Mouse (Mus musculus) MEL-GATA-1-ER (cell line): ENCODE data around the gene Dnah17.

Experiments
- DNase-seq: peaks from one replicate; pipeline ENCODE4 v3.0.0-alpha.2; 2012; ENCODE audit warnings: low read depth; ENCODE audit errors: extremely low read depth

Gene Dnah17

DNA sequence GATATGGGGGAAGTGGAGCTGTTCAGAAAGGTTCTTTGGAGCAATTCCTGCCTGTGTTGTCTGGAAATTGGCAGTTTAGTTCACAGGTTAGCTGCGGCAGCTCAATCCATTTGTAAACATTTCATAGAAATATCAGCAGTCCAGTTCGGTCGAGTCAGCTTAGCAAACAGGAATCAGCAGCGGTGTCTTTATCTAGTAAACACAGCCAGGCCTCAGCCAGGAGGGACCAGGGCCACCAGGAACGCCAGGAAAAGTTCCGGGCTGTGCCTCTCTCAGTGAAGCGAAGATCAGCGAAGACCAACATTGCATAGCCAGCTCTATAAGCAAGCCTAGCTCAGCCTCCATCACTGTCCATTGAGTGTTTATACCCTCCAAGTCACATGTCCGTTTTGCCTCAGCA, 99.3 kb downstream of the Dnah17 start:
- no peak for DNase-seq

DNA sequence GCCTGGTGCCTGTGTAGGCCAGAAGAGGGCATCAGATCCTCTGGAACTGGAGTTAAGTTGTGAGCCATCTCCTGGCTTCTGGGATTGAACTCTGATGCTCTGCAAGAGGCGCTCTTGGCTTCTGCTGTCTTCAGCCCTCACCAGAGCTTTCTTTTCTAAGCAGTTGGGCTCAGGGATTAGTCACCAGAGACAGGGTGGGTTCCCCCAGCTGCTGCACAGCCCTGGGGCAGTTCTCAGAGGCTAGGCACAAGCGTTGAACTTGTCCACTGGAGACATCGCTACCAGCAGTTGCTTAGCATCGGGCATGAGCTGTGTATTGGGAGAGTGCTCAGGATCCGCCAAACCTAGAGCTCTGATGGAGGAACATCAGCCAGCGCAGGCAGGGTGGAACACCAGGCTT, 101.3 kb downstream of the Dnah17 start:
- DNase-seq, result no peak

DNA sequence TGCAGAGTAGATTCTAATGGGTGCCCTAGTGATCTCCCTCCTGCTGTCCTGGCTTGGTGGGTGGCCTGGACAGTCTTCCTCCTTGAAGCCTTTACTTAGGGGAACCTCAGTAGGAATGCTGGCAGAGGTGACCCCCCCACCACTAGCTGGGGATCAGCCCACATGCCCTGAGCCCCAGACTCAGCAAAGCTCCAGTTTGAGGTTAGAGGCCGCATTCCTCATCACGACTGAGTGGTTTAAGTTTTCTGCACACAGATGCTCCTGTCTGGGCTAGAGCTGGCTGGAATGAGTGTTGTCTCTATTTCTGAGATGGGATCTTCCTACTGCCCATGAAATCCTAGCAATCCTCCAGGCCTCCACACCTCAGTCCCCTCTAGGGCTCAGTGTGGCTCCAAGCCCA, 106.3 kb downstream of the Dnah17 start:
- DNase-seq, result no peak

DNA sequence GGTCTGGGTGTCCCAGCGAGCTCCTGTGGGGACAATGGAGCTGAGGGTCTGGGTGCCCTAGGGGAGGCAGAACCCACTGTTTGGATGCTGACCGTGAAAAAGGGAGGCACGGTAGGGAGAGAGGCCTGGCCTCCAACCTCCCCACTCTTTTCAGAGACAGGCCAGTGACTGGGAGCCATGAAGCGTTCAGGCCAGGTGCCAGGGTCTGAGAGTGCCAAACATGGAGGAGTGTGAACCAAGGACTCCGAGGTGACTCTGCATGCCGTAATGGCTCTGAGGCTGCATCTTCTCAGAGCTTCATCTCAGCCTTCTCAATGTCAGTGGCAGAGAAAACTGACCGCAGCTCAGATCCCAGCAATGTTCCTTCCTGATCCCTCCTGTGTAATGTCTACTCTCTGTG, 107.0 kb downstream of the Dnah17 start:
- no peak for DNase-seq

DNA sequence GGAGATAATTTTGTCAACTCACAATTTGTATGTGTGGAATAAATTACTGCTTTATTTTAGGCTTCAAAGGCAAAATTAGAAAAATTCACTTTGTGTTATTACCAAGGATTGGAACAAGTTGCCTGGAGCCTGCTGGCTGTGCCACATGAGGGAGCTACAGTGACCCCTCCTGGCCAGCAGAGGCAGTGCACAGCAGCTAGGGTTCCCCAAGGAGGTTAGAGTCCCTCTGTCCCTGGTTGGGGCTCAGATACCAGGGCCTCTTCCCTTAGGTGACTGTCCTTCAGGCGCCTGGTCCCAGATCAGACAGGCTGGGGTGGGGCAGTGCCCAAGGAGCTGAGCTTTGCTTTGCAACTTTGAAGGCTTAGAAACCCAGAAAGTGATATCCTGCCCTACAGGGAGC, 108.6 kb downstream of the Dnah17 start:
- DNase-seq, result no peak

DNA sequence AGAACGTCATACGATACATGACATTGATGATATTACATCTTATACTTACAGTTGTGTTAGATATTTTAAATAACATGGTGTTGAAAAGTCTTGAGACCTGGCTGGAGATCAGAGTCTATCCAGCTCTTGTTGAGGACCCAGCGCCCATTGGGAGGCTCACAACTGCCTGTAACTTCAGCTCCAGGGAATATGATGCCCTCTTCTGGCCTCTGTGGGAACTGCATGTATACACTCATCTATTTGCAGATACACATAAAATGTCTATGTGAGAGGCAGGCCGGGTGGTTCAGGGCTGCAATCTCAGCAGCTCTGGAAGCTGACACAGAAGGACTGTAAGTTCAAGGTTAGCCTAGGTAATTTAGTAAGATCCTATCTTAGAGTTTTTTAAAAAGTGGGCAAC, 112.1 kb downstream of the Dnah17 start:
- no peak for DNase-seq

DNA sequence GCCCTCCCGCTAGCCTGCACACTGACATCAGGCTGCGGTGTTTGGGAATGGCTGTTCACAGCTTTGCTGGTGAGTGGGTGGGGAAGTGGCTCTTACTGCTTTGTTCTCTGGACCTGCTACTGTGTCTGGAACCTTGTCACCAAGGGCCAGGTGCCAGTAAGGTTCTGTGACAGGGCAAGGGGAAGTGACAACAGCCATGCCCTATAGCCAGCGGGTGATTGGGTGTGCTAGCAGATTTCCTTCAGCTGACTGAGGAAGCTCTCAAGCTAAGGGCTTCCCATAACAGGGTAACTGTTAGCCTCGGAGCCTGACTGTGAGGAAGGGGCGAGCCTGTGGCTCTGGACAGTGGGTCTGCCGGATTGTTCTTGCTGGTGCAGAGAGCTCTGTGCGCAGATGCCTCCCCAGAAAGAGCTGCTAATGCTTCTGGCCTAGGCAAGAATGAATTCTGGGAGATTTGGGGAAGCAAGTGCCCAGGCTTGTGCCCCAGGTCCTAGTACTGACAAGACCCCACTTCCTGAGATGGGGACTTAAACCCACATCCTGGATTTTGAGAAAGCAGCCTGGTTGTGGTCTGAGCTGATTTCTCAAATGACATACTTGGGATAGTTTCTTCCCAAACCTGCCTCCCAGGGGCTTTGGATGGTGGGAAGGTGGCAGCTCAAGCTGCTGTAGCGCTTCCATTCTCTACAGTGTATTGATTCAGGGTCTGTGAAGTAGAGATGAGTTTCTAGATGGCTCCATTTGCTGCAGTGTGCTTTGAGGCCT, 114.9 kb downstream of the Dnah17 start:
- DNase-seq, result no peak

DNA sequence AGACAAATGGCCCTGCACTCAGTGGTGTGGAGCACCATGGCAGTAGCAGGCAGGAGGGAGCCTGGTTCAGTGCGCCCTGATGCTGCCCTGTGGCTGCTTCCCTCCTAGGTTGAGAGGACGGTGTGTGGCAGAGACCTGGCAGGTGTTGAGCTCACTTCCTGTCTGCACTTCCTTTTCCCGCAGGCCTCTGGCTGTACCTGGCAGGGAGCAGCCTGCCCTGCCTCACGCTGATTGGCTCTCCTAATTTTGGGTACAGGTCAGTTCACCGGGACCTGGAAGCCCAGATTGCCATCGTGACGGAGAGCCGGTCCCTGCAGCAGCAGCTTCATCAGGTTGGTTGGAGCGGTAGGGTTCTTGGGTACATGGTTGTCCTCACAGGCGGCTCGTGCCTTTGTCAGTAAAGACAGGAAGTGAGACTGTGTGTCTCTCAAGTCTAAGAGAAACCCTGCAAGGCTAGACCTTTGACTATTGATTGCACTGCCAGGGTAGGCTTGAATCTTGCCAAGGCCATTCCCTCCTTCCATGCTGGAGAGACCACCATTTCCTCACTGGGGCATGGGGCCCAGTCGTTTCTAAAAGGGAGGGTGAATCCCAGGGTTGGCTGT, 115.9 kb downstream of the Dnah17 start:
- DNase-seq, result no peak

DNA sequence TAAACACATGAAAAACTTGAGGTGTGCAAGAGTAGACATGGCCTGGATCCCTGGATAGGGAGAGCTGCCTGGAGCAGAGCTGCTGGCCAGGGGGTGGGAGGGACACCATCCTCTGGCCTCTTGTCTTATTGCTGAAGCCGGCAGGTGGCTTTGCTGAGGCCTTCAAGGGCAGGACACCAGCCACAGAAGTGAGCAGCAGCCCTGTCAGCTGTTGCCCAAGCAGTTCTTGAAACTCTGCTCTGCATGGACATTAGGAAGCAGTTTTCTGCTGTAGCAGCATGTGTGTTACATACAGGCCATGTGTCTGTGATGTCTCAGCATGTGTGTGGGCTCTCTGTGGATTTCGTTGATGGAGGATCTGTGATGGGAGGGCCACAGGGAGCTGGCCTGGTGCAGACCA, 117.1 kb downstream of the Dnah17 start:
- DNase-seq, result no peak

DNA sequence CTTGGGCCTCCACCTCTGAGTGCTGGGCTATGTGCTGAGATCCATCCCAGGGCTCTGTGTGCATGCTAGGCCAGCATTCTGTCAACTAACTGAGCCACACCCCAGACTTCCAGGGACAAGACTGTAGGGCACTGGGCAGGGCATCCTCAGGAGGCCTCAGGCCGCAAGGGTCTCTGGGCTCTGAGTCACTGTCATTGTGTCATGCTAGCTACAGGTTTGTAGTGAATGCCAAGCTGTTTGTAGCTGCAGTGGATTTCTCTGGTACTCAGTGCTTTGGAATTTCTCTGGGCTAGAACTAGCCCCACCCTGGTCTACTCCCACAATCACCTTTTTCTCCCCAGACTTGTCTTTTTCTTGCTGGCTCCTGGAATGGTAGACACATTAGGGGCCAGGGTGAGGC, 117.8 kb downstream of the Dnah17 start:
- no peak for DNase-seq

DNA sequence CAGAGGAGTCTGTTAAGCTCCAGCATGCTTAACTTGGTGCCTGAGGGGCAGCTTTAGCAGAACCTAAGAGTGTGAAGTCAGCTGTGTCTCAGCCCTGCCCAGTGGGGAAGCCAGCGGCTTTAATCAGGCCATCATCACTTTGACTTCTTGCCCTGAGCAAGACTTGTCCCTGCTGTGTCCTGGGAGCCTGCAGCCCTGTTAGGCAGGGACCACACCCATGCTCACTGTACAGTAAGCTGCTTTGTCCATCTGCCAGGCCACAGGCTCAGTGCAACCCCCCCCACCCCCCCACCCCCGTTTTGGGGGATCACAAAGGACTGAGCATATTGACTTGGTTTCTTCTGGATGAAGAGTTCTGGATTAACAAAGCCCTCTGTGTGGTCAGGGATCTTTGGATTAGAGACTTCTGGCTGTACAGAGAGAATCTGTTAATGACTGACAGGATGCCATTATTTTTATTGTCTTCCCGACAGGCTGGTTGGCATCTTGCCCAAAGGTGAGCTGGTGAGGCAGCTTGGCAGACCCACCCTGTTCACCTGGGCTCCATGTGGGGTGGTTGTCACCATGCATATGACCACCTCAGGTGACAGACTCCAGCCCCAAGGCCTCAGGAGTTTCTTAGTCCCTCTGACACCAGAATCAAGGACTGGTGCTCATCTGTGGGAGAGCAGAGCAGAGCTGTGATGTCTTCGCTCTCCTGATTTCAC, 120.4 kb downstream of the Dnah17 start:
- DNase-seq, result no peak

DNA sequence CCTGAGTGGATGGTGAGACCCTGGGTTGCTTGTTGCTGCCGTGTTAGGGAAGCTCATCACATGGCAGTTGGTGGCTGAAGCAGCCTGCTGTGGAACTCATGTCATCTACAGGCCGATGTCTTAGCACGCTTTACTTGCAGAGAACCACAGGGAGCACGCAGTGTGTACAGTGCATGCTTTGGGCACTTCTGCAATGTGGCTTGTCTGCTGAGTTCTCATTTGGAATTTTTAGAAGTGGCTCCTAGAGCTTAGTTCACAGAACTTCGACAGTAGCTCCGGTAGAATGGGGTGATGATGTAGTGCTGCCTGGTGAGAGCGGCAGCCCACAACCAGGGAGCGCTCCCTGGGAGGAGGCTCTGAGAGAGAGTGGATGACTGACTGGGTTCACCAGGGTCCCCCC, 121.6 kb downstream of the Dnah17 start:
- no peak for DNase-seq

DNA sequence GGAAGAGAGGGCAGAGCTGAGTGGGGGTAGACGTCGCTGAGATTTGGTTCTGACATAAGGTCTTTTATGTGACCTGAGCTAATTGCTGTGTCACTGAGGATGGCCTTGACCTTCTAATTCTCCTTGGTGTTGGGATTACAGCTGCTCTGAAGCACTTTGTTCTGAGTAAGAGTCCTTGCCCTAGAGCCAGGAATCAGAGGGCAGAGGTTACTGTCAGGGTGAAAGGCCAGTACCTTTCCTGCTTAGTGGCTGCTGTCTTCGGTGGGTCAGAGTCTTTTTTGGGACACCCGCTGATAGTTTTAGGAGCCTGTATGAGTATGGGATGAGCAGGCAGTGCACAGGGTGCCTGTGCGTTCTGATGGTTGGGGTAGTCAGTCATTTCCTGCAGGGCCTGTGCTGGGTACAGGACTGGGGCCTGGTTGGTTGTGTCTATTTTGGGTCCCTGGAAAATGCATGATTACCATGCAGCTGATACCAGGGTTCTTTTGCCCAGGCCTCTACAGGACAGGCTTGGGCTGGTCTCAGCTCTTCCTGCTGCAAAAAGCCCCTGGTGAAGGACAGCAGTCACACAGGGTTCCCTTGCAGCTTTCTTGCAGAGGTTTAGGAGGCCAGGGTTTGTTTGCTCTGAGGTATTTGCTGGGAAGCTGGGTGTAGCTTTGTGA, 122.2 kb downstream of the Dnah17 start:
- no peak for DNase-seq

DNA sequence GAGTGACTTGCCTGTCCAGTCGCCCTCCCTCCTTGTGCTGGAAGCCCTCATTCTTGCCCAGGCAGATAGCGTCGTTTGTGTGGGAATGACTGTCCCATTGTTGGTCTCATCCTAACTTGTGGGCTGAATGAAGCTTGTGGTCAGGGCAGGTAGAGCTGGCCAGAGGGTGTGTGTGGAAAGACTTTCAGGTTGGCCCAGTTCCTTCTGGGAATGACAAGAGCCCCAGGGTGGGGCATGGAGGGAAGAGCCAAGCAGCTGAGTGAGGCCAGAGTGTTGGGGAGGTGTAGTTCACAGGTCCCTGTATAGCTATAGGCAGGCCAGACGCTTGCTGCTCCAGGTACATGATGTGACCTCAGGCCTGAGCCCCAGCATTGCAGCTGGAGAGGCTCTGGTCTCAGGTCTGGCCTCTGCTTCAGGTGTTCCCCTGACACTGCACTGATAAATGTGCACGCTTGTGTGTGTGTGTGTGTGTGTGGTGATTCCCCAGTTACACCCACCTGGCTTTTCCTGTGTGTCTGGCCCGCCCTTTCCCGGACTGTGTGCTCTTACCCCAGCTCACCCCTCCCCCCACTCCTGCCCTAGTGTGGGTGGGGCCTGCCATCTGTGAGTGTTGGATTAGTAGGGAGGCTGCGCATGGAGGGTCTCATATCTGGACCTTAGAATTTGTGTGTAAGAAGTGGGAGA, 122.8 kb downstream of the Dnah17 start:
- no peak for DNase-seq

DNA sequence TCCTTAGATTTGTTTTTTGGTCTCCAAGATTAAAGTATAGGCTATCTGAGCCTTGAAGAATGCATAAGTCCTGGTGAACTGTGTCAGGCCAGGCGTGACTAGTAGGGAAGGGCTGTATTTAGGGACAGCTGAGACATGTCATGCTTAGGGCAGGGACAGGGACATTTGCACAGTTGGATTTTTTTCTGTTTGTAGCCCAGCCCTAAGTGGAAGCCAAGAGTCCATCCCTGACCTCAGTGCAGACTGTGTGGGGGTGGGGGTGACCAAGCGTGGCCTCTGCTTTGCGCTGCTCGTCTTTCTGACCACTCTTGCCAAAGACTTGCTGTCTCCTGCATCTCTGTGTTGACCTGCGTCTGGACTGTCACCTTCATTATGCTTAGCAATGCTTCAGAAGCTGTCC, 126.2 kb downstream of the Dnah17 start:
- no peak for DNase-seq

DNA sequence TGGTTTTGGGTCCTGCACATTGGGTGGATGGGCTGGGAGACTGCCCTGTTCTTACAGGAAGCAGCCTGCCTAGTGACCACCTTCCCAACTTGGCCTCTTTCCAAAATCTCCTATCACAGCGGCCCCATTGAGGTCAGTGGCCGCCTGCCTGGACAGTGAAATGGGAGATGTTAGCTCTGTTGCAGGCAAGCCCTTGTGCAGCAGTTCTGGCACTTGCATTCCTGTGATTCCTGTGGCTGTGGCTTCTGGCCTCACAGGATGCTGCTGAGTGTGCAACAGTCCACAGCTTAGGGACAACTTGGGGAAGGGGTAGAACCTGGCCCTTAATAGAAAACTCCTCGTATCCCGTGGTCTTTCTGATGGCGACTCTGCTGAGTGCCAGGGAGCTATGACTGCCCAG, 126.7 kb downstream of the Dnah17 start:
- no peak for DNase-seq

DNA sequence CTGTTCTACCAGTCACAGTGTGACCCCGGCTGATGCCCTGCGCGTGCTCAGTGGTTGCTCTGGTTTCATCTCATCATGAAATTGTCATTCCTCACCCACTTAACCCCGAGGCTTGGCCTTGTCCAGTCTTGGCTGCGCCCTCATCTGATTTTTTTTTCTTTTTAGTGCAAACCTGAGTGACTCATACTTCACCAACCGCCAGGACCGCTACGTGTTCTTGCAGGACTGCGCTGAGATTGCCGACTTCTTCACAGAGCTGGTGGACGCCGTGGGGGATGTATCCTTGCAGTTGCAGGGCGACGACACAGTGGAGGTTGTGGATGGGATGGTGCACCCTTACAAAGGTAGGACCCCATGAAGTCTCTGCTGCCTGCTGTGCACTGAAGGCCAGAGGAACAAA, 127.3 kb downstream of the Dnah17 start:
- no peak for DNase-seq

DNA sequence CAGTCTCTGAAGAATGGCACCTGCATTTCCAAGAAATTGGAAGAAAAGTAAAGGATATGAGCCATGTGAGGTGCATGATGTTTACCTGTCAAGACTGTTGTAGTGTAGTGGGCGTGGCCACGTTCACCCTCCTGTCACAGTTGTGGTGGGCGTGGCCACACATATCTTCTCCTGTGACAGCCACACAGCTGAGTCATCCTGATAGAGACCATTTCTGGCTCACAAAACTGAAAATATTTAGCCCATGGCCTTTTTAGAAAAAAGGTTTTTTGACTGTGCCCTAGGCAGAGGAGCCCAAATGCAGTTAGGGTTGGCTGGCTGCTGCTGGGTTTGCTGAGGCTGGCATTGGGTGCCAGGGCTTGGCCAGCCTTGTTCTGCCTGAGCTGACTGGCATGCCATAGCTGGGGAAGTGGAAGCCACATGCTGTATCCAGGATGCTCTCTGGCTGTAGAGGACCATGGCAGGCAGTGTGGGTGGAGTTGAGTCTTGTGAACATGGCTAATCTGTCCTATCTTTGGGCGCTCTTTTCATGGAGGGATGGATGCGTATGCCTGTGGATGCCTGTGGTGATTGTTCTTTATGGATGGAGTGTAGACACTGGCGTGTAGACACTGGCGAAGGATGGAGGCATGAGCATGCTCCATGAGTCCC, 129.7 kb downstream of the Dnah17 start:
- peak; percentile 43 for DNase-seq

DNA sequence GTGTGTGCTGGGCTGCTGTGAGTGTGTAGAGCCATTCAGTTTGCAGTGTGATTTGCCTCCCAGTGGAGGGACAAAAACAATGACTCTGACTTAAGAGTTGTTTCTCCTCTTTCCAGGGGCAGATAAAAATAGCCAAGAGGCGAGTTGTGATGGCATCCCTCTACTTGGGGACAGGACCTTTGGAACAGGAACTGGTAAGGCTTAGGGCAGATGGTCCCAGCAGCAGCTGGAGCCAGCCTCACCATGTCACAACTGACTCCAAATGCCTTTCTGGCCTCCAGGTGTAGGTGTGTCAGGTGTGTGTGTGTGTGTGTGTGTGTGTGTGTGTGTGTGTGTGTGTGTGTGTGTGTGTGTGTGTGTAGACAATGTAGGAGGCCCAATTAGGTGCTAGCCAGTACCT, 130.4 kb downstream of the Dnah17 start:
- no peak for DNase-seq

DNA sequence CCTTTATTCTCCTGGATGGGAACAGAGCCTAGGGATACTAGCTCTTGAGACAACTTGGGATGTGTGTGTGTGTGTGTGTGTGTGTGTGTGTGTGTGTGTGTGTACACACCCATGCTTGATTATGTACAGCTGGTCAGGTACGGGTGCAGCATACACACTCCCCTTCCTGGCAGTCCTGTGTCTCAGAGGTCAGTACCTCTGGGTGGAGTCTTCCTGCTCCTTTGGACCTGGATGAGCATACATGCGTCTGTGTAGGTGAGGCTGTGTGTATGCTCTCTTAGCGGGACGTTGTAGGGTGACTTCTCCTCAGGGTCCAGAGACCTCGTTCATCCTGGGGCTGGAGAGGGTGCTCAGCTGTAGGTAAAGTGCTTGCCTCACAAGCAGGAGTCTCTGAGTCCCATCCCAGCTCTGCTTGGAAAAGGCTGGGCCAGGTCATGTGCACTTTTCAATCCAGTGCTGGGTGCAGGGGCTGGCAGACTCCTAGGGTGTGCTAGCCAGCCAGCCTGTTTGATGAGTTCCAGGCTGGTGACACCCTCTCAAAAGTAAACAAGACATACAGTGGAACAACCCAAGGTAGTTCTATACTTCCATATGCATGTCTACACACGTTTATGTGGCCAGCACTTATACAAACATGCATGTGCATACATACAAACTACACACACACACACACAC, 131.0 kb downstream of the Dnah17 start:
- no peak for DNase-seq

DNA sequence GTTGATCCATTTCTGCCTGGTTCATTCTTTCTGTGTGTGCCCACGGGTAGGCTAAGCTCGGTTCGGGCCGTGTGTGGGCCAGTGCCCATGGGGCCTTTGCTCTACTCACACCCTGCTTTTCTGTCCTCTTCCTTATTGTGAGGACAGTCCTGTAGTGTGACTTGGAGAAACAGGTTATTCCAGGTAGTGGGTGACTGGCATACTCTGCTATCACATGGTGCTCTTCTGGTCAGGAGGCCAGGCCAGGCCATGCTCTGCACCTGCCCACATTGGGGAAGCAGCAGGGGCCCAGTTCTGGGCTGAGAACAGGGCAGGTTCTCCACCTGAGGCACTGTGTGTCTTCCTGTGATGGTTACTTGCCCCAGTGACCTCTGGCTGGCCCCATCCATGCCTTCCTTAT, 132.1 kb downstream of the Dnah17 start:
- no peak for DNase-seq
